Mouse (Mus musculus) embryonic fibroblast, embryonic 13.5 days (primary cell): Measurements from ENCODE around the gene Tsr1.

Experiments used
- CTCF ChIP-seq: IDR thresholded peaks from 2 replicates; pipeline ENCODE4 v1.5.1; 2011; ENCODE audit warnings: mild to moderate bottlenecking, control low read depth, low read length, moderate library complexity, borderline replicate concordance; ENCODE audit not compliant: insufficient read depth
- POLR2A ChIP-seq: IDR thresholded peaks from 2 replicates; pipeline ENCODE4 v1.6.1; 2011; ENCODE audit warnings: low read depth, mild to moderate bottlenecking, control low read depth, low read length, moderate library complexity

DNA sequence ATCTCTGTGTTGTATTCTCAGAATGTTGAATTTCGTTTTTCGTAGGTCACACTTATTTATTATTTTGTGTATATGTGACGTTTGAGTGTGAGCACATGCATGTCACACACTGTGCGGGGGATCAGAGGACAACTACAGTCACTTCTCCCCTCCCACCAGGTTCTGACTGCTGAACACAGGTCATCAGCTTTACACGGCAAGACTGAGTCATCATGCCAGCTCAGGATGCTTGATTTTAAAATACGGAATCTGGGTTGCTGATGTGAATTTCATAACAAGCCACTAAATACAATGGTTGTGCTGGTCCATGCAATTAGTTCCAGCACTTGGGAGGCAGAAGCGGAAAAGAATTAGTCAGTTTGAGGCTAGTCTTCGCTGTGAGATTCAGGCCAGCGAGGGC is 16.9 kb upstream of the Tsr1 start:
- TF ChIP-seq CTCF, result no peak
- no peak for TF ChIP-seq POLR2A
